Mouse (Mus musculus) ZHBTc4 (cell line): ENCODE data around the gene Nme2.
"Not testable (repeated sequence)": the region's sequence is repeated elsewhere in the genome, so short reads cannot be mapped to it uniquely, and the experiment has no call there.

Experiments used
- DNase-seq: peaks from one replicate; pipeline ENCODE4 v3.0.0-alpha.2; 2011; ENCODE audit warnings: low read depth, low spot score

Nme2 gene

DNA sequence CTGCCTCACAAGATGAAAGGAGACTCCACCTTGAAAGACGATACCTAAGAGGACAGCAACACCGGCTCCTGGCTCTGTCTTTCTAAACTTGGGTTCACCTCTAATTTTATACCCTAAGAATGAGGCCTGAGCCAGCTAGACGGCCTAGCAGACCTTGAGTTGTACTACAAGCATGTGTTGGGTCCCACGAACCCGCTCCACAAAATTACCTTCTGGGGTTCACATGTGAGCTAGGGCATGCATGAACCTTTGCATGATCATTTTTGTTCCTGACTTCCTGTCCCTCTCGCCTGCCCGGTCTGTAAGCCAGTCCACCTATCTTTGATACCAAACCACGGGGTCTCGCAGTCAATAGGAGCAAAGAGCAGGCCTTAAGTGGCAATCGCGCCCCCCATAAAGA lies 11.3 kb upstream of the Nme2 start:
- no peak for DNase-seq

DNA sequence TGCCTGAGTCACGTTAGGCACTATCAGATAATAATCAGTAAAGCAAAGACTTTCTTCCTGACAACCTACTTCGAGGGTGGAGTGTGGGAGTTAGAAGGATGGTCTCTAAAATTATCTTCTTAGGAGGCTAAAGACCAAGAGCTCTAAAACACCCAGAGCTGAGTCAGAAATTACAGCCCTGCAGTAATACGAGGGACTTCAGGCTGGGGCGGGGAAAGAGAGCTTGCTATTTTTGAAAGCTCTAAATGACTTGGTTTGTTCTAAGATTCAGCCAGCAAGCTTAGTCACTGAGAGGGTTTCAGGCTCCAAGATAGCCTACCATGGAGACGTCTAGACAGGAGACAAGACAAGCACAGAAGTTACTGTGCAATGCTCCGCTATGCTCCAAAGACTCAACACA lies 9.3 kb upstream of the Nme2 start:
- DNase-seq: no peak

DNA sequence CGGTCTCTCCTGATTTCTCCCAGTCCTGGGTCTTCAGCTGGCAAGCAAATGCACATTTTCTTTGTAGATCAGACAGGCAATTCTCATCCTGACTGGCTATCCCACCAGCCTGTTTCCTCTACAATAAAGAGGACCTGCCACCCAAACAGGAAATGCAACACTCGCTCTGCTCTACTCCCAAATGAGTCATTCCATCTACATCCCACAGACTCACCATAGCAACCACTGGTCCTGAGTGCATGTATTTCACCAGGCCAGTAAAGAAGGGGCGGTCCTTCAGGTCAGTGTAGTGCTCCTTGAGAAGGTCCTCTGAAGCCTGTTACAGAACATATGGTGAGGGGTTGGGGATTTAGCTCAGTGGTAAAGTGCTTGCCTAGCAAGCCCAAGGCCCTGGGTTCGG lies 7.0 kb upstream of the Nme2 start:
- no peak for DNase-seq

DNA sequence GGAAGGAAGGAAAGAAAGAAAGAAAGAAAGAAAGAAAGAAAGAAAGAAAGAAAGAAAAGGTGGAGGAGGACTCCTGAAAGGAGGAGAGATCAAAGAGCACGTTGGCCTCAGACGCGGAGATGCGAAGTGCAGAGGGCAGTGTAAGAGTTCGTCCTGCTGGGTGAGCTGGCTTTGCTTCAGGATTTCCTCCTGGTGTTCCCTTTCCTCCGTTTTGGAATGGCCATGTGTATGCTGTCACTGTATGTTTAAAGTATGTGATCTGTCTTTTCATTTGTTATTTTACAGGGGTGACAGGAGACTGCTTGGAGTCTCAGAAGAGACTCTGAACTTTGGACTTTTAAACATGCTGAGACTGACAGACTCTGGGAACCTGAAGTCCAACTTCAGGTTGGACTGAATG lies 5.4 kb upstream of the Nme2 start:
- no peak for DNase-seq

- DNase-seq: no peak
Measured at GRCm38 (mm10) chr11:93957746-93958145, 1.7 kb upstream of the Nme2 start.

DNA sequence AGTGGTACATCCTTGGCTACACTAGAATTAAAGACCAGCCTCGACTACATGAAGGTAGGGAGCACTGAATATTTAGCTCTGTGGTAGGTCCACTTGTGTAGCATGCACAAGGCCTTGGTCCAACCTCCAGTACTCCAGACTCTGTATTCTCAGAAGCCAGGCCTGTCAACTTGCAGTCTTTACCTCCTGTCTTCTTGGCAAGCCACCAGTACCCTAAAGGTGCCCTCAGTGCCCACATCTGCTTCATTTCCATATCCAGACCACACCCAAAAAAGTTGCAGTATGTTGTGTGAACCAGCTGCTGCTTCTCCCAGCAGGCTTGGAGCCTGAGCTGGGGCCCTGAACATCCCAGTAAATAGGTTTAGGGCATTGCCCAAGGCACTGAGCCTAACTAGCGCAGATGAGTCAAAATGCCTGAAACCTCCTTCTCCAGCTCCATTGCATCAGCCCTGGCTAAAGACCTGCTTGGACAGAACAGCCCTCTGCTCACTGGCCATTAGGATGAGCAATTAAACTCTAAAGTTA lies 1.0 kb upstream of the Nme2 start:
- no peak for DNase-seq

DNA sequence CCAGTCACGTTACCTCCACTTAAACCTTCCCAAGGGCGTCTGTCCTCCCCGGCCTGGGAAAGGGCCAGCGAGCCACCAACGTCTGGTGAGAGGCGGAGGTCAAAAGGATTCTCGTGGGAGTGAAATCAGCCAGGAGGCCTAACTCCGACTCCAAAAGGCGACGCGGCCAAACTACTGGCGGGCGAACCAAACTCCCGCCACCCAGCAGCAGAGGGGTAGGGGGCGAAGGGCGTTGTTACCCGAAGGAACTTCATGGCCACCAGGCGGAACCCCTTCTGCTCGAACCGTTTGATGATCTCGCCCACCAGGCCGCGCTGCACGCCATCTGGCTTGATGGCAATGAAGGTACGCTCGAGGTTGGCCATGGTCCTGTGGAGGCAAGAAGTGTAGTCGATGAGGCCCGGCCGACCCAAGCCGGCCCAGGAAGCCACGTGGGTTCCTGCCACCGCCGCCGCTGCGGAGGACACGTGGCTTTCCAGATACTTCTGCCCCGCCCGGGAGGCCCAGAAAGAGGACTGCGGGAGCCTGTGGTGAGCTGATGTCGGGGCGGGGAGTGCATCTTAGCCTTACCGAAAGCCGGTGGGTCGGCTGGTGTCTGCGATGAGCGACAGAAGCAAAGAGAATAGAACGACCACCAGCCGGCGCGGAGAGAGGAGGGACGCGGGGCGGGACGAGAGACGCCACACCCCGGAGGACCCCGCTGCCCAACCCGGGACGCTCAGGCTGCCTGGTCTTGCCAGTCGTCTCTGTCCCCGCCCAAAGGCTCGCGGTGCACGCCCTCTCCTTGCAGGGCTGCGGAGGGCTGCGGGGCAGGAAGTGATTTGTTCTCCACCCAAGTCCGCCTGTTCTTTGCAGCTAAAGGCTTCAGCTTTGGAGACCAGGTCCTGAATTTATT lies 556 bp downstream of the Nme2 start:
- peak; percentile 97 for DNase-seq

DNA sequence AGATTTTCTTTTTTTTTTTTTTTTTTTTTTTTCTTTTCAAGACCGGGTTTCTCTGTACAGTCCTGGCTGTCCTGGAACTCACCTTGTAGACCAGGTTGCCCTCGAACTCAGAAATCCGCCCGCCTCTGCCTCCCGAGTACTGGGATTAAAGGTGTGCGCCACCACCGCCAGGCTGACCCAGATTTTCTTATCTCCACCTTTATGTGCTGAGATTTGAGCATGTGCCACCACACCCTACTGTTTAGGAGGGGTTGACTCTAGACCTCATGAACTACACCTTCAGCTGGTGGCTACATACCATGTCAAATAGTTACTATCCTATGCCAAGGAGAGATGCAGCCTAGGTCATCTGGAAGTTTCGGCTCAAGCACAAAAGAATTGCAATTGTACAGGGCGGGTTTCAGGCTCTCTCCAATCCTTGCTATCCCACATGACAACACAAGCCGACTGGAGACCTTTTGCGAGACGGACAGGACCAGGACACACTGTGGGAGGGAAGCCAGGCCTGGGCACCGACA lies 1.3 kb downstream of the Nme2 start:
- DNase-seq: peak; percentile 47

DNA sequence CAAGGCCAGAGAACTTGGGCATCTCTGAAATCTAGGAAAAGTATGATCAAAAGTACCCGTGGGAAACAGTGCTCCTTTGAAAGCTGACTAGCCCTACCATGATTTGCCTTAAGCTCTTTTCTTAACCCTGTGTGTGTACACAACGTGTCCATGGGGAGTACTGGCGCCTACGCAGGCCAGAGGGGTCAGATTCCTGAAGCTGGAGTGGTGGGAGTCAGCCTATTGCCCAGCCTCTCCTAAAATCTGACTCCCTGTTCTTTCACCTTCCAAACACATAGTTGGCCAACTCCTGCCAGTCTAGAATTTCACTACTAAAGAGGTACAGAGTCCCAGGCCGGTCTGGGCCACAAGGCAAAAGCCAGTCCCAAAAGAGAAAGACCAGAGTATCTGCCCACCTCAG lies 3.7 kb downstream of the Nme2 start:
- DNase-seq: no peak

DNA sequence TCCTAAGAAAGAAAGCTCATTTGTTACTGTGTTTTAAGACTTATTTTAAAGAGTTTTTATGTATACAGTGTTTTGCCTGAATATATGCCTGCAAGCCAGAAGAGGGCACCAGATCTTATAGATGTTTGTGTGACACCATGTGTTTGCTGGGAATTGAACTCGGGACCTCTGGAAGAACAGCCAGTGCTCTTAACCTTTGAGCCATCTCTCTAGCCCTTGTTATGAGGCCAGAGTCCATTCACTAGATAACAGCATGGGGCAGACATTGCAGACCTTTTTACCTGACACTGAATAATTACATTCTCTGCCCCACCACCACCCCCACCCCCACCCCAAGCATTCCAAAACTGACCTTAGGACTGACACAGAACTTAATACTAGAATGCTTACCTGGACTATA lies 6.0 kb downstream of the Nme2 start:
- DNase-seq: no peak

DNA sequence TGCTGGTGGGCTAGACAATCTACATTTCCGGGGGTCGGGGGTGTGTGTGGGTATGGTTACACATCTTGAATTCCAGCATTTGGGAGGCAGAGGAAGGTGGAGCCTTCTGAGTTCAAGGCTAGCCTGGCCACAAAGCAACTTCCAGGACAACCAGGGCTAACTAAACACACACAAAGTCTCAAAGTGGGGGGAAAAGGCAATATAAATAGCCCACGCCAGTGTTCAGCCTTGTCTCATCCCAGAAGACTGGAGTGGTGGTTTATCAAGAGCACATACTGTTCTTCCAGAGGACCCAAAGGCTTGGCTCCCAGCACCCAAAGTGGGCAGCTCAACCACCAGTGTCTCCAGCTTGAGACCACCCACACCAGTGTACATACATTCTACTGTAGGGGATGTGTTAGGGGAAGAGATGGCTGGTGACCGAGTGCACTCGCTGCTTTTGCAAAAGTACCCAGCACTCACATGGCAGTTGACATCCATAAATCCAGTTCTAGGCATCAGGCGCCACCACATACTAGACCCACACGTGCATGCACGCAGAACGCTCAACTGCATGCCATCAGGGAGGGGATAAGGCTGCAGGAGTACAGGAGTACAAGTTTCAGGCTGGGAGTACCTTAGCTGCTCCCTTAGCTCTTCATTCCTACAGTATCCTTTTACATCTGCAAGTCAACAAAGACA lies 7.0 kb downstream of the Nme2 start:
- DNase-seq: no peak

DNA sequence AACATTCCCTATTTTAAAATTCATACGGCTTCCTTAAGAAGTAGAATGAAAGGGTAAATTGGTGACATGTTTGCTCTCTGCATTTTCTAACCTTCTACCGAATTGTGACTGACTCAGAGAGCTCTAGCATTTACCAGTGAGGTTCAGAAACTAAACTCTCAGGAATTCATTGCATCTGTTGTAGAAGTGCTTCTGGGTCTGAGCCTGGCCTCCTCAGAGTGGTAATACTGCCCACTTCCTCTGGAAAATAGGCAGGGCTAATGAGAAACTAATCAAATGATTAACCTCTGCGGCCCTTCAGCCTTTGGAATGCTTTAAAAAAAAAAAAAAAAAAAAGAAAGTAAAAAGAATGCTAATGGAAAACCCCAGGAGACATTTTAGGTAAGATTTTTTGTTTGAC lies 11.1 kb downstream of the Nme2 start:
- no peak for DNase-seq

DNA sequence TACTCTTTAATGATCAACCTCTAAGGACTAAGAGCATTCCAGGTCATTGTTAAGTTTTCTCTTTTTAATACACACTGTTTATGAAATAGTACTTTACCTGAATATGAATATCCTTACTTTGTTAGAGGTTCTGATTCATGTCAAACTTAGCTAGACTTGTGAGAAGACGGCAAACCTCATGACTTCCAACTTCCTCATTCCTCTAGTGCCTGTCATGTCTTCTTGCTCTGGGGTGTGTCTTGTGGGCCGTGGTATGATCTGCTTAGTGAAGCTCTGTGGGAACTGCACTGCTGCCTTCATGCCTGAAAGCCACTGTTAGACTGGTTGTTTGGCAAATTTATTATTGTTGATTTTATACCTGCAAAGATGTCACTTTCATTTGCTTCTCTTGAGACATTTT lies 15.2 kb downstream of the Nme2 start:
- DNase-seq: no peak

DNA sequence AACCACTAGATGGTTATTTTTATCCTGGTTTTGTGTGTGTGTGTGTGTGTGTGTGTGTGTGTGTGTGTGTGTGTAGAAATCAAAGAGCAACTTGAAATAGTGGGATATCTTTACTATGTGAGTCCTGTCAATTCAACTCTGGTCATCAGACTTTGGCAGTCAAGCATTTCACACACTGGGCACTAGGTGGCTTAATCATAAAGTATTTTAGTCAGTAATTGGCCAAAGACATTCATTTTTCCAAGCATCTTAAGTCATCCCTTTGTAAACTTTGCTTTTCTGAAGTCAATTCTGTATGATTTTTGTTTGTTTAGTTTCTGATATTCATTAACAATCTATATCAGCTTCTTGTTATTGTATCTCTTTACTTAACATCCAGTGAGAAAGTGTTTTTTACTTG lies 27.0 kb downstream of the Nme2 start:
- no peak for DNase-seq

DNA sequence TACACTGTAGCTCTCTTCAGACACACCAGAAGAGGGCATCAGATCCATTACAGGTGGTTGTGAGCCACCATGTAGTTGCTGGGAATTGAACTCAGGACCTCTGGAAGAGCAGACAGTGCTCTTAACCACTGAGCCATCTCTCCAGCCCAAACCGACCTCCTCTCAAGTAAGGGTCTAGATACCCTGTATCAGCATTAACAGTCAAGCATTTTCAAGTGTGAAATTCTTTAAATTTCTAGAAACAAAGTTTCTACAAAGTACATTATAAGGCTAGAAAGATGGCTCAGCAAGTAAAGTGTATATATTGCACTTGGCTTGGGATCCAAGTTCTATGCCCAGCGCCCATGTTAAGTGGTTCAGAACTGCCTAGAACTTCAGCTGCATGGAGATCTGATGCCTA lies 41.0 kb downstream of the Nme2 start:
- not testable (repeated sequence) for DNase-seq

DNA sequence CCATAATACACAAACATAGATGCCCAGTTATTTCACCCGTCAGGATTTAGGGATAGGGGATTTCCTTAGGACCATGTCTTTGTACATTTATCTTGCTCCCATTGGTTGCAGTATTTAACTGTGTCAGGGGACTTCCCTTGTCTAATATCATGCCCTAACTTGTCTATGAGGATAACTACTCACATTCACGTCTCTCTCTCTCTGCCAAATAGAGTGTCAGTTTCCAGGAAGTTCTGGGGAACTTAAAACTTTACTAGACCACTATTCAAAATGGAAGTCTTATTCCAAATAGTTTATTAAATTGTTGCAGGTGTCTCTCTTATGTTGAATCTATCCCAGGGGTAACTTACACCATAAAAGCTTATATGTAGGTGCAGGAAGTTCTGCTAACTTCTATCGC lies 44.5 kb downstream of the Nme2 start:
- DNase-seq: no peak

- DNase-seq: no peak
Measured at GRCm38 (mm10) chr11:93908829-93909228, 47.2 kb downstream of the Nme2 start.

GRCm38 (mm10) chr11:93907839-93908238 lies 48.2 kb downstream of the Nme2 start:
- no peak for DNase-seq

DNA sequence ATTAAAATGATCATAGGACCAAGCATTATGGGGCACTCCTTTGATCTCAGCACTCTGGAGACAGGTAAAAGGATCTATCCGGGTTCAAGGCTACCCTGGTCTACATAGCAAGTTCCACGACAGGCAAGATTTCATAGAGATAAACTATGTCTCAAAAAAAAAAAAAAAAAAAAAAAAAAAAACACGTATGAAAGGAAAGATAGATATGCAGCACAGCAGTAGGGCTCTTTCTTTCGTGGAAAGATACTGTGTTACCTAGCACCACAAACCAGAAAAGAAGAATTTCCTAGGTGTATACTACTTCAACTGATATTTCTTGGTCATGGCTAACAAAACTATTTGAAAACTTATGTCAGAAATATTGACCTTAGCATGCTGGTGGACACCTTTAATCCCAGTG lies 49.2 kb downstream of the Nme2 start:
- DNase-seq: no peak
